ENCODE assay signal across 17 mouse cellular contexts in genomic region chr12:71541961-71542360, GRCm38 (mm10).
A peak's percentile ranks its signal among the peaks of the same experiment; 100 is the strongest.
DNase-seq lines count a peak whose midpoint lies in the region; ATAC-seq lines count a peak whose summit lies in the region.
"Had no signal": no experiment of that assay in that cellular context is flagged by ENCODE, and none has a peak within 500 bp of the region (broad histone marks: within the 10 kb centered on the region; RNA-seq: fewer than 3 reads in every experiment).

No protein-coding gene starts in this region.

- no peak overlapping the region for H3K4me2 ChIP-seq in heart, embryonic 11.5 days
- H3K4me2 ChIP-seq in embryonic facial prominence, embryonic 13.5 days: no peak overlapping the region
- H3K4me2 ChIP-seq in stomach, embryonic 14.5 days (replicated peaks; ENCODE audit: low read depth, low read length): no peak overlapping the region
- H3K4me2 ChIP-seq: limb, embryonic 12.5 days; liver, embryonic 13.5 days; lung, embryonic 14.5 days; midbrain, embryonic 12.5 days had no signal

- H3K9ac ChIP-seq in heart, embryonic 11.5 days (ENCODE audit: low read depth, low read length): no peak overlapping the region
- H3K9ac ChIP-seq in embryonic facial prominence, embryonic 13.5 days: no peak overlapping the region
- no peak overlapping the region for H3K9ac ChIP-seq in stomach, embryonic 14.5 days (replicated peaks; ENCODE audit: low read depth, low read length)
- H3K9ac ChIP-seq: limb, embryonic 12.5 days; liver, embryonic 13.5 days; lung, embryonic 14.5 days; midbrain, embryonic 12.5 days had no signal

- 65% methylated on average over 2 of the region's 2 CpGs for WGBS in heart, embryonic 11.5 days (ENCODE audit: insufficient replicate concordance)
- 75% methylated on average over 2 of the region's 2 CpGs for WGBS in embryonic facial prominence, embryonic 13.5 days
- 85% methylated on average over 2 of the region's 2 CpGs for WGBS in stomach, embryonic 14.5 days

- no peak for ATAC-seq in heart, embryonic 11.5 days (replicated peaks; ENCODE audit: insufficient number of reproducible peaks, low FRiP score, low TSS enrichment)
- ATAC-seq in embryonic facial prominence, embryonic 13.5 days (ENCODE audit: insufficient number of reproducible peaks, insufficient read depth, low FRiP score, low TSS enrichment, low read depth): no peak
- ATAC-seq in stomach, embryonic 14.5 days (ENCODE audit: insufficient number of reproducible peaks, insufficient read depth, low FRiP score, low read depth): no peak
- ATAC-seq: forebrain, embryonic 14.5 days had no signal

- H3K36me3 ChIP-seq in heart, embryonic 11.5 days (ENCODE audit: control insufficient read depth, insufficient read depth, low read length): no peaks in the 10 kb centered on the region
- H3K36me3 ChIP-seq in embryonic facial prominence, embryonic 13.5 days: no peaks in the 10 kb centered on the region
- H3K36me3 ChIP-seq in stomach, embryonic 14.5 days (ENCODE audit: control insufficient read depth, insufficient read depth, low read length): no peaks in the 10 kb centered on the region
- H3K36me3 ChIP-seq: limb, embryonic 12.5 days; liver, embryonic 13.5 days; midbrain, embryonic 12.5 days had no signal

- H3K9me3 ChIP-seq in heart, embryonic 11.5 days (replicated peaks; ENCODE audit: control insufficient read depth, low read length): no peaks in the 10 kb centered on the region
- no peaks in the 10 kb centered on the region for H3K9me3 ChIP-seq in embryonic facial prominence, embryonic 13.5 days
- H3K9me3 ChIP-seq in stomach, embryonic 14.5 days (ENCODE audit: control insufficient read depth, low read depth, low read length): no peaks in the 10 kb centered on the region
- H3K9me3 ChIP-seq: limb, embryonic 12.5 days; liver, embryonic 13.5 days; midbrain, embryonic 12.5 days had no signal

- peak; percentile 25 for DNase-seq in heart, adult 8-10 months (ENCODE audit: low spot score)
- peak; percentile 26 for DNase-seq in lung, postnatal 10 days
- DNase-seq in lung, postnatal 36 days: no peak
- DNase-seq in lung, postnatal 4 days: no peak
- no peak for DNase-seq in adrenal gland, adult 2 months
- DNase-seq: cerebellum, adult 8-10 months; kidney, adult 11 months; liver, embryonic 13.5 days; right cerebral cortex, postnatal 25 days; thymus, postnatal 36 days had no signal

- H3K4me3 ChIP-seq in heart, embryonic 11.5 days (ENCODE audit: low read depth, low read length): no peak overlapping the region
- no peak overlapping the region for H3K4me3 ChIP-seq in embryonic facial prominence, embryonic 13.5 days
- no peak overlapping the region for H3K4me3 ChIP-seq in stomach, embryonic 14.5 days (ENCODE audit: low read depth, low read length)
- H3K4me3 ChIP-seq: limb, embryonic 12.5 days; liver, embryonic 13.5 days; midbrain, embryonic 12.5 days had no signal

- no peaks in the 10 kb centered on the region for H3K27me3 ChIP-seq in heart, embryonic 11.5 days (ENCODE audit: control insufficient read depth, insufficient read depth, low read length)
- H3K27me3 ChIP-seq in embryonic facial prominence, embryonic 13.5 days: peaks cover 8% of the 10 kb centered on the region; the same call in 1 of the 2 replicates
- no peaks in the 10 kb centered on the region for H3K27me3 ChIP-seq in stomach, embryonic 14.5 days (ENCODE audit: control insufficient read depth, insufficient read depth, low read length)
- H3K27me3 ChIP-seq: limb, embryonic 12.5 days; liver, embryonic 13.5 days had no signal

- no peak overlapping the region for H3K27ac ChIP-seq in heart, embryonic 11.5 days (ENCODE audit: low read depth, low read length)
- H3K27ac ChIP-seq in embryonic facial prominence, embryonic 13.5 days: peak overlapping the region; percentile 62; the same call in 1 of the 2 replicates
- peak overlapping the region; percentile 11; the same call in 1 of the 2 replicates for H3K27ac ChIP-seq in stomach, embryonic 14.5 days (ENCODE audit: low read length)
- H3K27ac ChIP-seq: limb, embryonic 12.5 days; liver, embryonic 13.5 days; midbrain, embryonic 12.5 days had no signal

- peaks cover 9% of the 10 kb centered on the region; the same call in 1 of the 2 replicates for H3K4me1 ChIP-seq in heart, embryonic 11.5 days (ENCODE audit: control insufficient read depth, insufficient read depth, low read length)
- peaks cover 36% of the 10 kb centered on the region for H3K4me1 ChIP-seq in embryonic facial prominence, embryonic 13.5 days
- H3K4me1 ChIP-seq in stomach, embryonic 14.5 days (ENCODE audit: control insufficient read depth, insufficient read depth, low read length): peaks cover 8% of the 10 kb centered on the region
- H3K4me1 ChIP-seq: liver, embryonic 13.5 days had no signal

Comparison
In these comparisons a context has a peak if more than half of its experiments do, and no peak if none do; other contexts are left out.
1. DNase-seq: peak in heart, adult 8-10 months (single experiment) and lung, postnatal 10 days (single experiment); none in lung, postnatal 36 days (single experiment), lung, postnatal 4 days (0 of 2) and adrenal gland, adult 2 months (single experiment).